Comparison of ENCODE assay signal across 8 mouse cellular contexts in the genomic region with DNA sequence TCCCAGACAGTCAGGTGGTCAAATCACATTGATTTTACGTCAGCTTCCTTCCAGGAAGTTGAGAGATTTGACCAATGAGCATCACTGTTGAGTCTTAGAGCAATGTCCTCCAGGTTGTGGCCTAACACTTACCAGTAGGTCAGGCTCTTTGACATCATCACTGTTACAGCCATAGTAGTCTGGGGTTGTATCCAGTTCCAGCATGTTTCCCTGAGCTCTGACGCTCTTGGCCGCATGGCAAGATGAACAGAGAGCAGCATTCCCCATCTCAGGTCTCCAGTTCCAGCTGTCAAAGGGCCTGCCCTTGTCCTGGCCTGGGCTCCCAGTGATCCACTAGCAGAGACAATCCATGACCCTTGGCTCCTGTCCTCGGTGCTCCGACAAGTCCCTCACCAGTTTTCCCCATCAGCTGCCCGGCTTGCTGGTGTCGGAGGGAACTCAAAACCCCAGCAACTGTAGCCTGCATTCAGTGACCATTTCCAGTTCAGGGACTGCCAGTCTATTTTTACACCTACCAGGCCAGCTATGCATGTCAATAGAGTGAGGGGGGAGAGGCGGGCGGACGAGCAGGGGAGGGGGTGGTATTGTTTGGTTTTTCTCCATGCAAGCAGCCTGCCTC.
DNase-seq lines count a peak whose midpoint lies in the region; ATAC-seq and TF ChIP-seq lines count a peak whose summit lies in the region.

No protein-coding gene starts in this region.

- H3K27ac ChIP-seq in cerebellum, adult 2 months (ENCODE audit: insufficient read depth, low read length): 0 out of 2 replicates have a peak overlapping the region, but pooled peaks have one; percentile 8
- peak overlapping the region; percentile 21; the same call in 1 of the 2 replicates for H3K27ac ChIP-seq in kidney, adult 2 months (ENCODE audit: insufficient read depth, low read depth, low read length)
- no peak overlapping the region for H3K27ac ChIP-seq in midbrain, embryonic 13.5 days

- no peaks in the 10 kb centered on the region for H3K9me3 ChIP-seq in midbrain, embryonic 13.5 days

- H3K27me3 ChIP-seq in cerebellum, adult 2 months (ENCODE audit: control insufficient read depth, insufficient read depth, low read length): no peaks in the 10 kb centered on the region
- no peaks in the 10 kb centered on the region for H3K27me3 ChIP-seq in kidney, adult 2 months (replicated peaks; ENCODE audit: control insufficient read depth, insufficient read depth, low read length)
- no peaks in the 10 kb centered on the region for H3K27me3 ChIP-seq in midbrain, embryonic 13.5 days

- no peak overlapping the region for H3K4me2 ChIP-seq in midbrain, embryonic 13.5 days (replicated peaks)

- no peaks in the 10 kb centered on the region for H3K36me3 ChIP-seq in kidney, adult 2 months (ENCODE audit: control insufficient read depth, insufficient read depth, low read length)
- H3K36me3 ChIP-seq in midbrain, embryonic 13.5 days: no peaks in the 10 kb centered on the region

- peaks cover 22% of the 10 kb centered on the region for H3K4me1 ChIP-seq in cerebellum, adult 2 months (ENCODE audit: control insufficient read depth, insufficient read depth, low read length)
- no peaks in the 10 kb centered on the region; the same call in 1 of the 2 replicates for H3K4me1 ChIP-seq in kidney, adult 2 months (ENCODE audit: control insufficient read depth, insufficient read depth, low read length)
- peaks cover 24% of the 10 kb centered on the region for H3K4me1 ChIP-seq in midbrain, embryonic 13.5 days (replicated peaks)

- no peak overlapping the region for H3K4me3 ChIP-seq in cerebellum, adult 2 months (replicated peaks; ENCODE audit: insufficient read depth, low read depth, low read length)
- no peak overlapping the region for H3K4me3 ChIP-seq in kidney, adult 2 months (ENCODE audit: insufficient read depth, low read depth, low read length)
- no peak overlapping the region for H3K4me3 ChIP-seq in midbrain, embryonic 13.5 days (replicated peaks)

- ATAC-seq in midbrain, embryonic 13.5 days: peak; percentile 78
- no peak for ATAC-seq in erythroid progenitor cell, adult 5-6 weeks (replicated peaks; ENCODE audit: low FRiP score, poor library complexity, severe bottlenecking)

- DNase-seq in cerebellum, adult 2 months: no peak
- DNase-seq in cerebellum, adult 9-10 months: no peak
- peak; percentile 52 to 54 for DNase-seq in heart, adult 18-20 months
- peak; percentile 23 for DNase-seq in kidney, adult 2 months
- no peak for DNase-seq in urinary bladder, postnatal 14 days (ENCODE audit: low spot score)
- no peak for DNase-seq in layer of hippocampus, adult 9-11 months

- WGBS in cerebellum, adult 2 months: 22% methylated on average over 10 of the region's 10 CpGs
- 54% methylated on average over 10 of the region's 10 CpGs for WGBS in kidney, adult 2 months
- 43% methylated on average over 10 of the region's 10 CpGs for WGBS in midbrain, embryonic 13.5 days

- TF ChIP-seq POLR2A in cerebellum, adult 2 months (IDR thresholded peaks at IDR 0.05; ENCODE audit: borderline replicate concordance, insufficient read depth, low read length): no peak
- no peak for TF ChIP-seq POLR2A in kidney, adult 2 months (IDR thresholded peaks at IDR 0.05; ENCODE audit: low read depth, low read length)

- TF ChIP-seq CTCF in cerebellum, adult 2 months (IDR thresholded peaks at IDR 0.05; ENCODE audit: borderline replicate concordance, insufficient read depth, low read depth, low read length): no peak
- TF ChIP-seq CTCF in kidney, adult 2 months (conservative IDR thresholded peaks at IDR 0.05; ENCODE audit: insufficient read depth, insufficient read length, low read depth, low read length): no peak

- H3K9ac ChIP-seq in midbrain, embryonic 13.5 days (replicated peaks): 0 out of 2 replicates have a peak overlapping the region, but pooled peaks have one; percentile 10

Comparison
In these comparisons a context has a peak if more than half of its experiments do, and no peak if none do; other contexts are left out.
1. DNase-seq: peak in heart, adult 18-20 months (2 of 2) and kidney, adult 2 months (single experiment); none in cerebellum, adult 2 months (0 of 2), cerebellum, adult 9-10 months (single experiment), urinary bladder, postnatal 14 days (single experiment) and layer of hippocampus, adult 9-11 months (single experiment).